Mouse (Mus musculus): ENCODE data around the gene Grm3.

DNA sequence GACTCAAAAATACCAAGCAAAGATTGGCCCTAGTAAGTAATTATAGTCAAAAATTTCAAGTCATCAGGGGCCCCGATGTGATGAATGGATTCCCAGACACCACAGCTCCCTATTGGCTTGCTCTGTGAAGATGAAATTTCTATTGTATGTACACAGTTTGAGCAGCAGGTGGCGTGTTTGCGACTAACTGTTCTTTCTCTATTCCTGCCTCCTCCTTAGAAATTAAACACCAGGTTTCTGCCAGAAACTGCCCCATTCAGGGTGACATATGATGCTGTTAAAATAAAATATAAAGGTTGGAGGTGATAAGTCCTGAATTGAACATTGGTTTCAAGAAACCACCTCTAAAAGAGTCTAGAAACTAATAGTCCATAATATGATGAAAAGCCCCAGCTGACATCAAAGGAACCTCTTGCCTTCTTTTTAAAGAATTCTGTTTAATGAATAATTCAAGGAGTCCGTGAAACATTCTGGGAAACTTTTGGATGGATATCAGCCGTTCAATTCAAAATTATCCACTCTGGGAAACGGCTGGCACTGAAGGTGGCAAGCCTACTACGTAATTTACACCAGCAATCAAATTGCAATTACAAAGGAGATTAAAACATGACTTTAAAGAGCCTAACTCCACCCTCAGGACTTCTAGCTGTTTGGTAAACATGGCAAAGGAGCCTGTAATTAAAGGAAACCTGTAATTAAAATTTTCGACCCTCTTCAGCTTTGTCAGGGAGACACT is 184.0 kb downstream of the Grm3 start:
- TF ChIP-seq CTCF (IDR thresholded peaks at IDR 0.05; ENCODE audit: low read depth) = no peak
- TF ChIP-seq EP300 (IDR thresholded peaks at IDR 0.05; ENCODE audit: low read depth) = no peak

Measured in liver, postnatal 0 days (tissue).